Mouse (Mus musculus): Measurements from ENCODE around the gene Slc7a15. TPM values are rescaled to one million over a fixed set of nuclear protein-coding genes. Genes with fewer than 3 reads are reported as not detected.

Slc7a15 gene
- polyA plus RNA-seq, 1 experiment from 2014 or later: not detected

DNA sequence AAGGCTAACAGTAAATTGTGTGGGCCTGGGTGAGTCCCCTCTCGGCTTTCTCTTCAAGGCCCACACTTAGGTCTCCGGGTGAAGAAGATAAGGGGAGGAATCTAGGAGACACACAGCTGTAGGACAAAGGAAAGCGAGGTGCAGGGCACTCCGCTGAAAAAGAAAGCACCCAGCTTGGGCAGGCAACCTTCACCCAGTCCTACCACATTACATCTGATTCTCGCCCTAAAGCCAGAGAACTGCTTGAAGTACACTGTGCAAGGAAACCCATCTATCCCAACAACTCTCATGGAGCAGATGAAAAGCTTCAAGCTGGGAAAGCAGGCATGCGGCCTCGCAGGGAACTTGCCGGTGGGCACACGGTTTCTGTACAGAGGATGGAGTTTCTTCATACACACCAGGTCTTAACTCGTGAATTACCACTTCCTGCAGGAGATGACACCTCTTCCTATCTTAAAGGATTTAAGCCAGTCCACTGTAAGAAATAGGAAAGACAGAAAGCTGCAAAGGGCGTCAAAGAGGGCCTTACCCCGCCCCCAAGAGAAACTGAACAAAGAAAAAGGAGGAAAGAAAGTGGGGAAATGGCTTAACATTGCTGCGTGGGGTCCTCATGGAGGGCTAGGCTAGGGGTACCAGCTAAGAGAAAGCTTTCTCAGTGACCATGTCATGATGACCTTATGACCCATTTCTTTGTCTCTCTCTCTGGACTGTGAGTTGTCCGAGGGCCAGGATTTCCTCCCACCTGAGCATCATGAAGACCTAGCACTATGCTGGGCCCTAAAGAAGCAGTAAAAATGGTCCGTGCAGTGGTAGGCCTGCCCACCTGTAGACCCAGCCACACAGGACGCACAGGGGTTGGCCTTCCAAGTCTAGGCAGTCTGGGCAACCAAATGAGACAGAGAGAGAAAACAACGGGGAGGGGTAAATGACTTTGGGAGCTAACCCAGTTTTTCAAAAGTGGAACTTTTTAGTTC lies 98.0 kb downstream of the Slc7a15 start:
- no peaks in the 10 kb centered on the region for H3K36me3 ChIP-seq
- no peak for ATAC-seq (replicated peaks; ENCODE audit: low FRiP score)

GRCm38 (mm10) chr12:8499871-8500596 lies 98.8 kb downstream of the Slc7a15 start, which contains the start of gene Rhob:
Gene Rhob, minus strand, starts transcription at chr12:8500009.
- Histone ChIP-seq H3K4me2 (peak within 1 kb of the TSS; percentile 92), H3K27me3 (no peaks in the 10 kb centered on the region), H3K9me3 (replicated peaks) (no peaks in the 10 kb centered on the region), H3K4me1 (peaks cover 44% of the 10 kb centered on the region), H3K27ac (peak within 1 kb of the TSS; percentile 98), H3K4me3 (replicated peaks) (peak within 1 kb of the TSS; percentile 89), H3K9ac (peak within 1 kb of the TSS; percentile 94), H3K36me3 (no peaks in the 10 kb centered on the region)
- ATAC-seq (replicated peaks; ENCODE audit: low FRiP score): peak; percentile 98
- under 1% methylated on average over 56 of the region's 56 CpGs for WGBS

More for the DNA sequence above, 98.0 kb downstream of the Slc7a15 start:
- 48% methylated on average over 17 of the region's 17 CpGs for WGBS
- Histone ChIP-seq H3K9me3 (replicated peaks) (no peaks in the 10 kb centered on the region), H3K27me3 (no peaks in the 10 kb centered on the region), H3K27ac (peak overlapping the region; percentile 93), H3K4me1 (peaks cover 41% of the 10 kb centered on the region), H3K9ac (peak overlapping the region; percentile 58), H3K4me3 (replicated peaks) (peak overlapping the region; percentile 89), H3K4me2 (peak overlapping the region; percentile 92)

- H3K4me3 ChIP-seq (replicated peaks): peak overlapping the region; percentile 89
- peaks cover 49% of the 10 kb centered on the region for H3K4me1 ChIP-seq
- H3K27me3 ChIP-seq: no peaks in the 10 kb centered on the region
- no peaks in the 10 kb centered on the region for H3K9me3 ChIP-seq (replicated peaks)
- no peaks in the 10 kb centered on the region for H3K36me3 ChIP-seq
- H3K27ac ChIP-seq: peak overlapping the region; percentile 98
- peak overlapping the region; percentile 94 for H3K9ac ChIP-seq
- peak; percentile 23 for ATAC-seq (replicated peaks; ENCODE audit: low FRiP score)
- under 1% methylated on average over 99 of the region's 99 CpGs for WGBS
- H3K4me2 ChIP-seq: peak overlapping the region; percentile 92
Observed at GRCm38 (mm10) chr12:8499001-8499870, 99.6 kb downstream of the Slc7a15 start.

DNA sequence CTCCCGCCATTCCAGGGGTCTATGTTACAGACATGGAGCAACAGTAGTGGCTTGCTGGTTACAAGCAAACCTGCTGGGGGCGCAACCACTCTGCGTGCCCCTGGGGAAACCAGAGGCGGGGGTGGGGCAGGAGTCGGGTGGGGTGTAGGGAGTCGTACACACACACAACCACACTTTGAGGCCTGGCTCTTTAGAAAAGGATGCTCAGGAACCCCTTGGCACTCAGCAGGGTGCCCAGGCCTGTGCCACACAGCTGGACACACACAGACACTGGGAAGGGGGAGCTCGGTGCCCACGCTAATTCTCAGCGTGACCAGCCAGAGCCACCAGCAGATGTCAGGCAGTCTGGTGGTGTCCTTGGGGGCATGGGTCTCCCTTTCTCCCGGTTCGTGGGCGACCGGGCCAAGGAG lies 100.3 kb downstream of the Slc7a15 start:
- Histone ChIP-seq H3K9me3 (replicated peaks) (no peaks in the 10 kb centered on the region), H3K4me3 (replicated peaks) (peak overlapping the region; percentile 89), H3K4me2 (peak overlapping the region; percentile 92), H3K27me3 (no peaks in the 10 kb centered on the region), H3K36me3 (no peaks in the 10 kb centered on the region), H3K27ac (peak overlapping the region; percentile 98), H3K9ac (peak overlapping the region; percentile 94), H3K4me1 (peaks cover 49% of the 10 kb centered on the region)
- ATAC-seq (replicated peaks; ENCODE audit: low FRiP score): peak; percentile 1; the same call in 1 of the 2 replicates
- WGBS: 2% methylated on average over 11 of the region's 13 CpGs

DNA sequence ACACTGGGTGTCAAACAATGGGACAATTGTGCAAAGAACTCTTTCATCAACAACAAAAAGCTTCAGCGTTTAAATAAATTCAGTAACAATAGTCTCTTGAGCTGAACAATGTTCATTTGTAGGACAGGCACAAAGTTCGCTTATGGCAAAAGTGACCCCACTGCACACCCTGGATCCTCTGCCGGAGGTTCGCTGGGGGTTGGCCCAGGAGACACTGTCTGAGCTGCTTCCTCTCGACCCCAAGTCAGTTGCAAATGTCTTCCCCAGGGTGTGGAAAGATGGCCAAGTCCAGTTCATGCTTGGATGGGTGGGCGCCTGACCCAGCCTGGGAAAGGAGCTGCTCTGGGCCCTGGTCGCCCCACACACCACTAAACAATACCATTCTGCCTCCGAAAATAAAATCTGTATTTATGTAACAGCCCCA lies 100.7 kb downstream of the Slc7a15 start:
- 20% methylated on average over 8 of the region's 8 CpGs for WGBS
- H3K27ac ChIP-seq: peak overlapping the region; percentile 98
- no peaks in the 10 kb centered on the region for H3K36me3 ChIP-seq
- no peak for ATAC-seq (replicated peaks; ENCODE audit: low FRiP score)
- H3K9ac ChIP-seq: peak overlapping the region; percentile 94
- peak overlapping the region; percentile 89 for H3K4me3 ChIP-seq (replicated peaks)
- no peaks in the 10 kb centered on the region for H3K9me3 ChIP-seq (replicated peaks)
- H3K27me3 ChIP-seq: no peaks in the 10 kb centered on the region
- H3K4me1 ChIP-seq: peaks cover 49% of the 10 kb centered on the region
- H3K4me2 ChIP-seq: peak overlapping the region; percentile 92

DNA sequence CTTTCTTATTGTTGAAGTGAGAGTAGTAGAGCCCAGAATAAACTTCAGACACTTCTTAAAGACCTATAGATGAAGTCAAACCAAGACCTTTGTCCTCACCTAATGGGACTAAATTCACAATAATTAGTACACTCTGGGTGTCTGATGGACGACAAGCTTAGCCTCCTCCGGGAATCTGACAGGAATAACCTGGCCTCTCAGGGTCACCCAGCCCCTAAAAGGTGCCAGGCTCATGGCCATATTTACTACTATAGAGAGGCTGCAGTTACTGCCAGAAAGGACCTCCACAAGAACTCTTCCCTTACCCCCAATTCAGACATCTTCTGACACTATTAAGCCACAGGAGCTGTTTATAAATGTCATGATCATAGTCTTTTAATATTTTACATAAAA lies 101.6 kb downstream of the Slc7a15 start:
- no peaks in the 10 kb centered on the region for H3K27me3 ChIP-seq
- H3K4me2 ChIP-seq: peak overlapping the region; percentile 92
- WGBS: 10% methylated on average over 2 of the region's 2 CpGs
- H3K9ac ChIP-seq: no peak overlapping the region
- peaks cover 49% of the 10 kb centered on the region for H3K4me1 ChIP-seq
- peak overlapping the region; percentile 89 for H3K4me3 ChIP-seq (replicated peaks)
- ATAC-seq (replicated peaks; ENCODE audit: low FRiP score): no peak
- H3K36me3 ChIP-seq: no peaks in the 10 kb centered on the region
- H3K9me3 ChIP-seq (replicated peaks): no peaks in the 10 kb centered on the region
- peak overlapping the region; percentile 74 for H3K27ac ChIP-seq

GRCm38 (mm10) chr12:8496679-8497313 lies 102.1 kb downstream of the Slc7a15 start:
- Histone ChIP-seq H3K4me1 (peaks cover 49% of the 10 kb centered on the region), H3K27ac (peak overlapping the region; percentile 74), H3K4me2 (peak overlapping the region; percentile 92), H3K9ac (0 out of 2 replicates have a peak overlapping the region, but pooled peaks have one; percentile 21), H3K9me3 (replicated peaks) (no peaks in the 10 kb centered on the region), H3K36me3 (no peaks in the 10 kb centered on the region), H3K4me3 (replicated peaks) (peak overlapping the region; percentile 89), H3K27me3 (no peaks in the 10 kb centered on the region)
- 46% methylated on average over 2 of the region's 2 CpGs for WGBS
- ATAC-seq (replicated peaks; ENCODE audit: low FRiP score): no peak

DNA sequence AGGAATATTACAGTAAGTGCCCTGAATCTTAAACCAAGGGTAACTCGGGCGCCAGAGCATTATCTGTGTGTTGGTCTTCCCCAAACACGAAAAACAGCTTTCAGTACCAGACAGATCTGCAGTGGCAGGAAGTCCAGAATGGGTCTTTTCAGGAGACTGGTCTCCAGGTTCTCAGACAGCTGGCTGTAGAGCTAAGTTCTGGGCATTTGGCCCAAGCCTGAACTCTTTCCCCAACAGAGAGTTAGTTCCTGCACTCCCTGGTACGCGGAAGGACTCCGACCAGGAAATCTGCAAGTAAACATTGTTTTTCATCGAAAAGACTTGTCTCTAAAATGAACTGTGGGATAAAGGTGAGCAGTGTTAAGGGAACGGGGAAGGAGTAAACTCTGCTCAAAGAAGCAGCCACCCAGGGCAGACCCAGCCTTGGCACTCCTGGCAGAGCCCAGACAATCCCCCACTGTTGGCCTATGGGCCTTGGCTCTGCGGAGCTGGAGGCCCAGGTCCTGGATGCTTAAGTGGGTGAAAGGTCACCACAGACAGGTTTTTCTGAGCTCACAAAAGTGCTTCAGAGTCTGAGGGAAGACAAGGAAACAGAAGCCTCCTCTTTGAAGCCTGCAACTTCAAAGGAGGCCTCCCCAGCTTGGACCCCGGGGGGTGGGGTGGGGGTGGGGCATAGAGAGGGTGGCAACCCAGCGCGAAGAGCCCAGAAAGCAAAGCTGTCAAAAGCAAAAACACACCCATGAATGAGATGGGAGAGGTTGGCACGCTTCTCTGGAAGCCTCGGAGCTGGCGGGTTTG lies 102.8 kb downstream of the Slc7a15 start:
- Histone ChIP-seq H3K9ac (no peak overlapping the region), H3K4me1 (peaks cover 44% of the 10 kb centered on the region), H3K4me2 (peak overlapping the region; percentile 92), H3K9me3 (replicated peaks) (no peaks in the 10 kb centered on the region), H3K36me3 (no peaks in the 10 kb centered on the region), H3K4me3 (replicated peaks) (peak overlapping the region; percentile 89; the same call in 1 of the 2 replicates), H3K27me3 (no peaks in the 10 kb centered on the region), H3K27ac (peak overlapping the region; percentile 74)
- ATAC-seq (replicated peaks; ENCODE audit: low FRiP score): no peak
- WGBS: 25% methylated on average over 15 of the region's 15 CpGs

GRCm38 (mm10) chr12:8494675-8495074 lies 104.2 kb downstream of the Slc7a15 start:
- no peak for ATAC-seq (replicated peaks; ENCODE audit: low FRiP score)
- WGBS: 32% methylated on average over 3 of the region's 3 CpGs

GRCm38 (mm10) chr12:8493386-8493785 lies 105.5 kb downstream of the Slc7a15 start:
- Histone ChIP-seq H3K9ac (no peak overlapping the region), H3K4me1 (peaks cover 36% of the 10 kb centered on the region), H3K9me3 (replicated peaks) (no peaks in the 10 kb centered on the region), H3K27me3 (no peaks in the 10 kb centered on the region), H3K27ac (no peak overlapping the region), H3K4me2 (no peak overlapping the region), H3K36me3 (no peaks in the 10 kb centered on the region), H3K4me3 (replicated peaks) (no peak overlapping the region)
- ATAC-seq (replicated peaks; ENCODE audit: low FRiP score): no peak
- 63% methylated on average over 3 of the region's 3 CpGs for WGBS

More at GRCm38 (mm10) chr12:8494675-8495074, 104.2 kb downstream of the Slc7a15 start:
- Histone ChIP-seq H3K9me3 (replicated peaks) (no peaks in the 10 kb centered on the region), H3K4me3 (replicated peaks) (no peak overlapping the region), H3K36me3 (no peaks in the 10 kb centered on the region), H3K9ac (no peak overlapping the region), H3K4me1 (peaks cover 36% of the 10 kb centered on the region), H3K27ac (no peak overlapping the region), H3K27me3 (no peaks in the 10 kb centered on the region), H3K4me2 (no peak overlapping the region)
